Mouse (Mus musculus): ENCODE measurements around the gene Ppp1r1a. TPM values are rescaled to one million over a fixed set of nuclear protein-coding genes. Genes with fewer than 3 reads are reported as not detected.

Gene Ppp1r1a
- polyA plus RNA-seq, 1 experiment: 6.9 TPM

GRCm38 (mm10) chr15:103501186-103501585 lies 36.6 kb downstream of the Ppp1r1a start:
- no peak overlapping the region for H3K4me3 ChIP-seq (replicated peaks; ENCODE audit: extremely low read depth, low read depth, low read length)
- TF ChIP-seq POLR2A (IDR thresholded peaks at IDR 0.05; ENCODE audit: borderline replicate concordance, extremely low read depth, low read depth, low read length) (no peak), CTCF (IDR thresholded peaks at IDR 0.05; ENCODE audit: insufficient read depth, low read length) (no peak)
- WGBS: 30% methylated on average over 2 of the region's 2 CpGs
- DNase-seq: no peak
- no peaks in the 10 kb centered on the region; the same call in 1 of the 2 replicates for H3K4me1 ChIP-seq (ENCODE audit: control insufficient read depth, insufficient read depth, low read length)

DNA sequence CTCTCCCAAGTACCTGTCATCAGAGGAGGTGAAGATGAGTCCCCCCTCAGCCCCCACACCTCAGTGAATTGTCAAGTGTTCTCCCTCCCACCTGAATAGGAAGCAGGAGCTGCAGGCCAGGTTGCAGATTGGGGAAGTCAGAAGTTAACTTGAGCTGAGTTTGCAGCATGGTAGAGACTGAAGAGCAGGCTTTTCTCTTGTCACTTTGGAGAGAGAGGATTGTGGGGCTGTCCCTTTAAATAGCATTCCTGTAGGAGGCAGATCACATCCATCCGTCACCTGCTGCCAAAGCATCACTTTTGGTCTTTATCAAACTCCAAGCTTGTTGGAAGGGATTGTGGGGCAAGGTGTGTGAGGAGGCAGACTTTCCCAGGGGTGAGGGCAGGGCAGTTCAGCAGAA lies 37.1 kb downstream of the Ppp1r1a start:
- TF ChIP-seq CTCF (IDR thresholded peaks at IDR 0.05; ENCODE audit: insufficient read depth, low read length): no peak
- TF ChIP-seq POLR2A (IDR thresholded peaks at IDR 0.05; ENCODE audit: borderline replicate concordance, extremely low read depth, low read depth, low read length): no peak
- DNase-seq: no peak
- 82% methylated on average over 1 of the region's 1 CpGs for WGBS
- H3K4me3 ChIP-seq (replicated peaks; ENCODE audit: extremely low read depth, low read depth, low read length): no peak overlapping the region
- H3K4me1 ChIP-seq (ENCODE audit: control insufficient read depth, insufficient read depth, low read length): no peaks in the 10 kb centered on the region; the same call in 1 of the 2 replicates

DNA sequence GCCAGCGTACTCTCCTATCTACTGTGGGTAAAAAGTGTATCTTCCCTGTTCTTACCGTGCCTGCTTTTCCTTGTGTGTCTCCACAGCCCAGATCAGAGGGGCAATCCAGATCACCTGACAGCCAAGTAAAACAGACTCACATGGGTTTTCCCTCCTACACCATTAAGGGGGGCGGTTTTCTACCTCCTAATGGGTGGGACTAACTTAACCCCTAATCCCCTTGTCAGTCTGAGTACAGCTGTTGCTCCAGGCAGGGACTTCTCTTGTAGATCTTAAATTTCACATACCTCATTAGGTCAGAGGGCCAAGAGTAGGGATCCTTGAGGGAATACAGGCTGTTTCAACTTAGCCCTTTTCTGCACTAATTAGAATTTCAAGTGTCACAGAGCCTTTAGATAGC lies 39.6 kb downstream of the Ppp1r1a start:
- no peak for TF ChIP-seq CTCF (IDR thresholded peaks at IDR 0.05; ENCODE audit: insufficient read depth, low read length)
- TF ChIP-seq POLR2A (IDR thresholded peaks at IDR 0.05; ENCODE audit: borderline replicate concordance, extremely low read depth, low read depth, low read length): no peak
- 57% methylated on average over 3 of the region's 3 CpGs for WGBS
- Histone ChIP-seq H3K4me3 (replicated peaks; ENCODE audit: extremely low read depth, low read depth, low read length) (no peak overlapping the region), H3K4me1 (ENCODE audit: control insufficient read depth, insufficient read depth, low read length) (no peaks in the 10 kb centered on the region; the same call in 1 of the 2 replicates)
- DNase-seq: no peak

DNA sequence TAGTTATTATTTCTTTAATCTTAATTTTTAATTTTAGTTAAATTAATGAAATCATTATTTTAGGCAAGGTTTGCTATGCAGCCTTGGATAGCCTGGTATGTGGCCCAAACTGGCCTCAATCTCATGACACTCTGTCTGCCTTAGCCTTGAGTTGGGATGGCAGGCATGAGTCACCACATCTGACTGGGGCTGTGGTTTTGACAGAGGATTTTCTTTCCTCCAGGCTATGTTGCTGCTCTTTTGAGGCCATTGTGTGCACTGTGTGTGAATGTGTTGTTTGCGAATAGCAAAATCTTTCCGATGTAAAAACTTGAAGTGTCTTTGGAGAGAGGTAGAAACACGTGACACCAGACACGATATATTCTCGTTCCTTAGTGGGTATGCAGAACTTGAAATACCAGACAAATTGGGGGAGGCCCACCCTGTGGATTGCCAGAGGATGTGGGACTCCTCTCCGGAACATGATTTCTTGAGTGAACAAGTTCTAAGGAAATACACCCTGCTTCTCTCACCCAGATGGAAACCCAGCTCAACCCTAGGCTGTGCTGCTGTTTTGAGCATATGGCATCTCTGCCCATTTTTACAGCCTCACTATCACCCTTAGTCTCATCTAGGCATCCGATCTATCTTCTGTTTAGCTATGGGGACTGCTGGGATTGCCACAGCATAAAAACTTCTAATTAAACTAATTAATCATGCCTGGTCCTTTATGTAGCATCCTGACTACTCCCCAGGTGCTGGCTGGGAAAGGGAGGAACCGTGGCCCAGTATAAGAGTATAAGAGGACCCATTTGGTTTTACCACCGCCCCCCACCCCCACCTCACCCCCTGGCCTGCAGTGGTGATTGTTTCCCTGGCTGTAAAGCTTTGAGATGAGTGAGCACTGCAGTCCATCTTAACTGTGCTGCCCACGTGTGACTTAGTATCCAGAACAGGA lies 41.3 kb downstream of the Ppp1r1a start:
- 64% methylated on average over 10 of the region's 10 CpGs for WGBS
- Histone ChIP-seq H3K4me1 (ENCODE audit: control insufficient read depth, insufficient read depth, low read length) (no peaks in the 10 kb centered on the region), H3K4me3 (replicated peaks; ENCODE audit: extremely low read depth, low read depth, low read length) (no peak overlapping the region)
- no peak for DNase-seq
- TF ChIP-seq POLR2A (IDR thresholded peaks at IDR 0.05; ENCODE audit: borderline replicate concordance, extremely low read depth, low read depth, low read length) (no peak), CTCF (IDR thresholded peaks at IDR 0.05; ENCODE audit: insufficient read depth, low read length) (no peak)

GRCm38 (mm10) chr15:103488336-103488735 lies 49.5 kb downstream of the Ppp1r1a start:
- WGBS: 40% methylated on average over 4 of the region's 4 CpGs
- TF ChIP-seq CTCF (IDR thresholded peaks at IDR 0.05; ENCODE audit: insufficient read depth, low read length) (no peak), POLR2A (IDR thresholded peaks at IDR 0.05; ENCODE audit: borderline replicate concordance, extremely low read depth, low read depth, low read length) (no peak)
- no peak overlapping the region for H3K4me3 ChIP-seq (replicated peaks; ENCODE audit: extremely low read depth, low read depth, low read length)
- no peak for DNase-seq
- H3K4me1 ChIP-seq (ENCODE audit: control insufficient read depth, insufficient read depth, low read length): no peaks in the 10 kb centered on the region

DNA sequence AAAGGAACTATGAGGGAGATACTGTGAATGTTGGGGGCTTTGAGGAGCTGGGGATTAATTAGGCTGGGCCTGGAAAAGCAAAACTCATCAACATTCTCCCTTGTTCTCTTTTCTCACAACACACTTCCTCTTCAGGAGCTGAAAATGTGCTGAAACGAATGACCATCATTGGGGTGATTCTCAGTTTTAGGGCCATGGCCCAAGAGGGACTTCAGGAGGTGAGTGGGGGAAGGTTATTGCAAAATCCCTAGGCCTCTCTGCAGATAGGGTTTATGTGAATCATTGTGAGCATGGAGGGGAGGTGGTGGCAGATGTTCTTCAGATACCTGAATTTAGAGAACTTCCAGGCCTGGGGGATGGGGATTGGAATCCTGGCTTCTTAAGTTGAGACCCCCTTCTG lies 51.1 kb downstream of the Ppp1r1a start:
- DNase-seq: no peak
- 57% methylated on average over 1 of the region's 1 CpGs for WGBS
- H3K4me1 ChIP-seq (ENCODE audit: control insufficient read depth, insufficient read depth, low read length): no peaks in the 10 kb centered on the region
- no peak overlapping the region for H3K4me3 ChIP-seq (replicated peaks; ENCODE audit: extremely low read depth, low read depth, low read length)
- TF ChIP-seq CTCF (IDR thresholded peaks at IDR 0.05; ENCODE audit: insufficient read depth, low read length) (no peak), POLR2A (IDR thresholded peaks at IDR 0.05; ENCODE audit: borderline replicate concordance, extremely low read depth, low read depth, low read length) (no peak)

DNA sequence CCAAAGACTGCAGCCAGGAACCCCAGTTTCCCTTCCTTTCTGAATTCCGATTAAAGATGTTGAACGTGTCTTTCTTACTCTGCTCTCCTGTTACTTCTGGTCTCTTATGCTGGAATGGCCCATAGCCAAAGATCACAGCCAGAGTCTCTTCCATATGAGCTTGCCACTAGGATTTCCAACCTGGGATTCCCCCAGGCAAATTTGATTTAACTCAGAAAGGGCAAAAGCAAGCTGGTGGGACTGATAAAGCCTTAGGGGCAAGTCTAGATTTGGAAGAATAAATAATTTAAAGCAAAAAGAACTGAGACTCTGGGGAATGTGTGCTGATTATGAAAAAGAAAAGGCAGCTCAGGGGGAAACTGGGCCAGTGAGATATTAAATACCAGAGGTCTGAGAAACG lies 52.7 kb downstream of the Ppp1r1a start:
- Histone ChIP-seq H3K4me3 (replicated peaks; ENCODE audit: extremely low read depth, low read depth, low read length) (no peak overlapping the region), H3K4me1 (ENCODE audit: control insufficient read depth, insufficient read depth, low read length) (no peaks in the 10 kb centered on the region)
- 59% methylated on average over 3 of the region's 3 CpGs for WGBS
- DNase-seq: no peak
- TF ChIP-seq CTCF (IDR thresholded peaks at IDR 0.05; ENCODE audit: insufficient read depth, low read length) (no peak), POLR2A (IDR thresholded peaks at IDR 0.05; ENCODE audit: borderline replicate concordance, extremely low read depth, low read depth, low read length) (no peak)

GRCm38 (mm10) chr15:103484490-103484889 lies 53.3 kb downstream of the Ppp1r1a start:
- TF ChIP-seq POLR2A (IDR thresholded peaks at IDR 0.05; ENCODE audit: borderline replicate concordance, extremely low read depth, low read depth, low read length) (no peak), CTCF (IDR thresholded peaks at IDR 0.05; ENCODE audit: insufficient read depth, low read length) (no peak)
- no peak overlapping the region for H3K4me3 ChIP-seq (replicated peaks; ENCODE audit: extremely low read depth, low read depth, low read length)
- no peak for DNase-seq
- WGBS: 59% methylated on average over 2 of the region's 2 CpGs
- no peaks in the 10 kb centered on the region for H3K4me1 ChIP-seq (ENCODE audit: control insufficient read depth, insufficient read depth, low read length)

- WGBS: 21% methylated on average over 1 of the region's 1 CpGs
- no peak for DNase-seq
- H3K4me1 ChIP-seq (ENCODE audit: control insufficient read depth, insufficient read depth, low read length): no peaks in the 10 kb centered on the region
- no peak overlapping the region for H3K4me3 ChIP-seq (replicated peaks; ENCODE audit: extremely low read depth, low read depth, low read length)
- TF ChIP-seq POLR2A (IDR thresholded peaks at IDR 0.05; ENCODE audit: borderline replicate concordance, extremely low read depth, low read depth, low read length) (no peak), CTCF (IDR thresholded peaks at IDR 0.05; ENCODE audit: insufficient read depth, low read length) (no peak)
These were observed 55.3 kb downstream of the Ppp1r1a start for GRCm38 (mm10) chr15:103482488-103482887.

Other genes with a start within 250 kb of the Ppp1r1a start
- 0.08 and 0.22 TPM in 2 replicates for gene Gpr84, start 227.4 kb downstream of the Ppp1r1a start, polyA plus RNA-seq (2012; rRNA removed)
- gene Zfp385a, start 197.9 kb downstream of the Ppp1r1a start, polyA plus RNA-seq (2012; rRNA removed): 9.9 and 11.7 TPM in 2 replicates
- 34.3 and 35.9 TPM in 2 replicates for gene Itga5, start 171.2 kb downstream of the Ppp1r1a start, polyA plus RNA-seq (2012; rRNA removed)
- gene Gtsf1, start 107.5 kb downstream of the Ppp1r1a start, polyA plus RNA-seq (2012; rRNA removed): not detected in 2 replicates
- gene Gtsf2, start 89.5 kb downstream of the Ppp1r1a start, polyA plus RNA-seq (2012; rRNA removed): not detected in 2 replicates
- 12.4 and 18.3 TPM in 2 replicates for gene Nckap1l, start 84.2 kb downstream of the Ppp1r1a start, polyA plus RNA-seq (2012; rRNA removed)
- 6.8 and 8.0 TPM in 2 replicates for gene Pde1b, start 35.0 kb downstream of the Ppp1r1a start, polyA plus RNA-seq (2012; rRNA removed)
- gene Glycam1, start 27.1 kb upstream of the Ppp1r1a start, polyA plus RNA-seq (2012; rRNA removed): not detected in 2 replicates
- not detected in 2 replicates for gene Mucl1, start 217.5 kb upstream of the Ppp1r1a start, polyA plus RNA-seq (2012; rRNA removed)